Mouse (Mus musculus) layer of hippocampus, adult 18-20 months (tissue): Measurements from ENCODE around the gene Tac4. TPM values are rescaled to one million over a fixed set of nuclear protein-coding genes. Genes with fewer than 3 reads are reported as not detected.

Experiments
- DNase-seq, 2 experiments: peaks; one replicate each; pipeline ENCODE4 v3.0.0; 2022; ENCODE audit warnings: low spot score in 2 of 2
- total RNA-seq, 2 experiments: library from RNA; stranded (reverse); gene quantifications; 2 replicates each; pipeline ENCODE4 v1.2.3; 2021

Gene Tac4
- total RNA-seq, 2 experiments from 2014 or later = not detected

- no peak for DNase-seq
Measured at GRCm38 (mm10) chr11:95310648-95311424, 49.5 kb downstream of the Tac4 start.

GRCm38 (mm10) chr11:95311425-95311807 lies 50.1 kb downstream of the Tac4 start:
- no peak for DNase-seq

GRCm38 (mm10) chr11:95315215-95315955 lies 54.1 kb downstream of the Tac4 start:
- no peak for DNase-seq

- DNase-seq = no peak
Measured at GRCm38 (mm10) chr11:95318116-95318515, 56.8 kb downstream of the Tac4 start.

Other genes starting within 250 kb of the Tac4 start
- 100 to 1,000 TPM; 137 to 142 TPM for gene Pdk2, start 220.2 kb upstream of the Tac4 start, total RNA-seq
- 10 to 100 TPM; 11.2 to 14.0 TPM for gene Itga3, start 184.7 kb upstream of the Tac4 start, total RNA-seq
- not detected for gene Dlx3, start 141.4 kb upstream of the Tac4 start, total RNA-seq
- under 1 TPM; 0.13 to 0.17 TPM for gene Dlx4, start 115.3 kb upstream of the Tac4 start, total RNA-seq
- 10 to 100 TPM; 76.5 to 82.0 TPM for gene Kat7, start 48.7 kb downstream of the Tac4 start, total RNA-seq
- gene Fam117a, start 75.5 kb downstream of the Tac4 start, total RNA-seq = 1 to 10 TPM; 6.3 to 8.2 TPM
- gene Slc35b1, start 123.2 kb downstream of the Tac4 start, total RNA-seq = 10 to 100 TPM; 58.5 to 68.8 TPM
- 100 to 1,000 TPM; 174 to 181 TPM for gene Spop, start 152.6 kb downstream of the Tac4 start, total RNA-seq